Mouse (Mus musculus) c-Kit-positive CD71-positive TER-119-positive erythroid progenitor cells, embryonic 14.5 days (primary cell): ENCODE measurements around the gene Scgb1b2.

ENCODE experiments used
- DNase-seq: peaks from one replicate; pipeline ENCODE4 v3.0.0-alpha.2; 2013; ENCODE audit warnings: low spot score

Gene Scgb1b2

DNA sequence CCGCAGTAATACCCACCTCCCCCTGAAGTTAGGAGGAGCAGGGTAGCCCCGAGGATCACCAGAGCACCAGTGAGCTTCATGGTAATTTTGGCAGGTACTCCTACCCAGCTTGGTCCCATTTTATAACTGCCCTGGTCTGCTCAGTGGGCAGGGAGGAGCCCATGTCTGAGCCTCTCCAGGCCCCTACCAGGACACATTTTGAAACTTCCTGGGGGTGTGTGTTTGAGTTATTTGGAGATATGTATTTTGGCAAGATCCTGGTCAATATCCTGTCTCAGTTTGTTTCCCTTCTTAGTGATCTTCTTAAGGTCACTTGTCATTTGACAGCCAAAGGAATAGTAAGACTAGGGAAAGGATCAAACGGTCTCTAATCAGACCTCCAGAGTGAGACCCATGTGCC lies at the start of gene Scgb1b2:
Gene Scgb1b2 (minus strand): TSS at position 101 of the 400 bp plus-strand sequence.
- no peak for DNase-seq

DNA sequence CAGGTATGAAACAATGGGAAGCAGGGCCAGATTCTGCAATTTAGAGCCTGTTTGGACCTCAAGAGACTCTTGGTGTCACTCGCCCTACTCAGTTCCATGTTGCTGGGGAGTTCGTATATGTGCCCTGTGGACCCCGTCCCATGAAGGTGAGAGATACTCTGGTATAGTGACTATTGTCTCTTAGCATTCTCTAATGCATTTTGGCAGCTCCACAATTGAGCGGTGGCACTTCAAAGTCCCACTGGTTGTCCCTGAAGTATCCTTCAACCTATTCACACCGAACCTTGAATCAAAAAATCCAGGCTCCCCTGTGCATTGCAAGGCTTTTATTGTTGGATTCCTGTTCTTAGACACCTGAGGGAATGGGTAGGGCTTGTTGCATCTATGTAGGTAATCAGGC lies 1.4 kb downstream of the Scgb1b2 start, which contains the start of gene Scgb2b2:
Gene Scgb2b2 (plus strand): TSS at position 301 of the 400 bp plus-strand sequence.
- no peak for DNase-seq
